Mouse (Mus musculus): ENCODE measurements around the gene Mrpl38.
"Not testable (repeated sequence)": the region's sequence is repeated elsewhere in the genome, so short reads cannot be mapped to it uniquely, and the experiment has no call there.

Mrpl38 gene

DNA sequence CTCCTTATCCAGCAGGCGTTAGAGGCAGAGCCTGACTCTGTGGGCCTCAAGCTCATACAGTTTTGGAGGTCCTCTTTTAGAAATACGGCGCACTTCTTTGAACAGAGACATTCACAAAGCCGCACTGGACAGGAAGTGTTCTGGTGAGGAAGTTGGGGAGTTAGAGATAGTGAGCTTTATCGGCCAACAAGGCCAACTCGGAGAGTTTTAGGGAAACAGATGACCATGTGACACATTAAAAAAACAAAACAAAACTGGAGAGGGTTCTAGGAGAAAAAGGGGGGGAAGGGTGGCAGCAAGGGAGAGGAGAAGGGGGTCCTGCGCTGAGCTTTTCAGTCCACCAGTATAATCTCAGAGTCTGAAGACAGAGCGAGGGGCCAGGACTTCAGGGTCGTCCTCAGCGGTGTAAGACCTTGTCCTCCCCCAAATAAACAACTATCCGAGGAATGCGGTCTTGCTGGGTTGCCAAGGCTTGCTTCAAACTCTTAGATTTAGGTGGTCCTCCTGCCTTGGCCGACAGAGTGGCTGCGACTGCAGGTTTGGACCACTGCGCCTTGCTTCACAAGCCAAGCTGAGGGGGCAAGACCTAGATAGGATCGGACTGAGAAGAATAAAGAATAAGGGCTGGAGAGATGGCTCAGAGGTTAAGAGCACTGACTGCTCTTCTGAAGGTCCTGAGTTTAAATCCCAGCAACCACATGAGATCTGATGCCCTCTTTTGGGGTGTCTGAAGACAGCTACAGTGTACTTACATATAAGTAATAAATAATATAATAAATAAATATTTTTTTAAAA lies 44.7 kb downstream of the Mrpl38 start:
- no peak for DNase-seq (ENCODE audit: low read depth, low spot score)

DNA sequence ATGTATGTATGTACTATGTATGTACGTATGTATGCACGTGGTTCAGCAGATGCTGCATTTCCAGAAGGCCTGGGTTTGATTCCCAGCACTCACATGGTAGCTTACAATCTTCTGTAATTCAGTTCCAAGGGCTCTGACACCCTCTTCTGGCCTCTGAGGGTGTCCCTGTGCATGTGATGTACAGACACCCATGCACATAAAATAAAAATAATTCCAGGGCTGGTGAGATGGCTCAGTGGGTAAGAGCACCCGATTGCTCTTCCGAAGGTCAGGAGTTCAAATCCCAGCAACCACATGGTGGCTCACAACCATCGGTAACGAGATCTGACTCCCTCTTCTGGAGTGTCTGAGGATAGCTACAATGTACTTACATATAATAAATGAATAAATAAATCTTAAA lies 45.7 kb downstream of the Mrpl38 start:
- DNase-seq (ENCODE audit: low read depth, low spot score), result not testable (repeated sequence)

DNA sequence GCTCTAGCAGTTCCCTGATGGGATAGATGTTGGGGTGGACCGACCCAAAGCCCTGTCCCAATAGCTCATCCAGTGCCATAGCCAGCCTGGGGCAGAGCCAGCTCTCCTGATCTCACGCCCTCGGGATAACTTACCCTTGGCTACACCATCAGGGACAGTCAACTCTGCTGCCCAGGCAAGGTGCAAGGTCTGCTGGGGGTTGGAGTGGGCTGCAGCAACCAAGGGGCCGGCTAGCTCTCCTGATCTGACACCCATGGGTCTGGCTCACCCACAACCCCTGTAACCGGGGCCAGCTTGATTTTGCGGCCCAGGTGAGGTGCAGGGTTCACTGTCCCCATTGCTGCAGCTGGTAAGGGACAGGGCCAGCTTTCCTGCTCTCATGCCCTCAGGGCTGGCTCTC lies 47.1 kb downstream of the Mrpl38 start:
- DNase-seq (ENCODE audit: low read depth, low spot score), result no peak

- DNase-seq (ENCODE audit: low read depth, low spot score), result no peak
These were observed 49.1 kb downstream of the Mrpl38 start for GRCm38 (mm10) chr11:116089545-116089944.

GRCm38 (mm10) chr11:116088741-116089394 lies 49.8 kb downstream of the Mrpl38 start:
- DNase-seq (ENCODE audit: low read depth, low spot score), result peak; percentile 61

GRCm38 (mm10) chr11:116088188-116088587 lies 50.5 kb downstream of the Mrpl38 start:
- DNase-seq (ENCODE audit: low read depth, low spot score), result no peak

- DNase-seq (ENCODE audit: low read depth, low spot score), result peak; percentile 94
These were observed 51.2 kb downstream of the Mrpl38 start for GRCm38 (mm10) chr11:116087194-116088130.

DNA sequence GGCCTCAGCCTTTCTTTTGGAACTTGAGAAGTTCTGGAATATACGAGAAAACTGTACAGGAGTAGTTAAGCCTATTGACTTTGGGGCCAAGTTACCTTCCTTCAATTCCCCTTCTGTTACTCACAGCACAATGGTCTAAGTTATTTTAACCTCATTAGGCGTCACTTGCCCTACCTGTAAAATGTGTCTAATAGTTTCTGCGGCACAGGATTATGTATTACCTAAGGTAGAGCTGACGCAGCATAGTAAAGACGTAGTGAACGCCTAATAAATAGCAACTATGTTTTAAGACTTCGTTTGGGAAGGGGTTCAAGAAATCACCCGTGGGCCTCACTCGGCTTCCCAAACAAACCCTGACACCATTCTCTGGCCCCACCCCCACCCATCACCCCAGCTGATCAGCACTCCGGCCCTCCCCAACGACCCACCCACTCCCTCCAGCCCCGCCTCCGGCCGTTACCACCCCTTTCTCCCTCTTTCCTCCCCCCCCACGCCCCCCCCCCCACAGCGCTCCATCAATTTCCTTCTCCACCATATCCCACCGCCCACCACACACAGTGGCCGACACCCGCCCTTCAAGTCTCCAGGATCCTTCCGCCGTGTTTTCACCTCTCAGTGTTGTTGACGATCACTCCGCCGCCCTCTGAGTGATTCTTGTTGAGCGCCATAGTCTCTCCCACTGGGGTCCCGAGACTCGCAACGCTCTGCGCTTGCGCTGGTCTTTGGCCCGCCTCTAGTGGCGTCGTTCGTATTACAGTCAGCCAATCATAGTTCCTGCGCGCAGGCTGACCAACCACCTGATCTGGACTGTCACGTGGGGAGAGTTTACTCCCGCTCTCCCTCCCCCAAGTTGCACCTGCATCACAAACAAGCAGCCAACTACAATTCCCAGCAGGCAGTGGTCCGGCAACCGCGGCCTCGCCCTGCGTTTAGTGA lies 52.1 kb downstream of the Mrpl38 start, which contains the start of gene Wbp2:
Wbp2 (minus strand) TSS at position 738 of the 936 bp plus-strand sequence.
- DNase-seq (ENCODE audit: low read depth, low spot score), result peak; percentile 99

- DNase-seq (ENCODE audit: low read depth, low spot score), result no peak
These were observed 54.5 kb downstream of the Mrpl38 start for GRCm38 (mm10) chr11:116084166-116084565.

DNA sequence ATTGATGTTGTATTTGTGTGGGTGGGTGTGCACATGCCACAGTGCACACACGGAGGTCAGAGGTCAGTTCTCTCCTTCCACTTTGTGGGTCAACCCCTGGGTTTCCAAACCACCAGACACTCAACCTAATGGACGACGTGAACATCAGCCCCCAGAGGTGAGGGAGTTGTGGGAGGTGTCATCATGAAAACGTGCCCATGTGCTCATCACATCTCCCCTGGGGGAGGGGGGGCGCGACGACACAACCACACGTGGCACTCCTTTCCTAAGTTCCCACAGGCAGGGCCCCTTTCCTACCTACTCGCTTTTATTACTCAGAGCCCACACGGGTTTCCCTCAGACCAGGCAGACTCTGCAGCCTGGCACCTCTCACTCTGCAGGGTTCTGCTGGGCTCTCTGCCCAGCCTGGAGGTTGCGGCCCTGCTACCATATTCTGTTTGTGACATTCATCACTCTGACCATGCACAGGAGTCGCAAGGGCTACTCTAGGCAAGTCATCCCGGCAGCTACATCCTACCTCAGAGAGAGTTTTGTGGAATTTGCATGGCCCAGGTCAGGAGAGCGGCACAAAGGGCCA lies 55.5 kb downstream of the Mrpl38 start:
- DNase-seq (ENCODE audit: low read depth, low spot score), result no peak
